Mouse (Mus musculus) heart, adult 8-10 months (tissue): ENCODE results near the gene Aqp9. TPM values are rescaled to one million over a fixed set of nuclear protein-coding genes. Genes with fewer than 3 reads are reported as not detected.

Source experiments
- DNase-seq: peaks from one replicate; pipeline ENCODE4 v3.0.0; 2022; ENCODE audit warnings: low spot score
- total RNA-seq, 4 experiments: library from RNA; stranded (reverse); gene quantifications; 2 replicates each; pipeline ENCODE4 v1.2.4; 2022

Aqp9 gene
- total RNA-seq, 4 experiments from 2014 or later = 1.5 TPM; not detected in 3

GRCm38 (mm10) chr9:71066491-71066890 is 102.0 kb downstream of the Aqp9 start:
- DNase-seq = no peak

- DNase-seq = no peak
Observed at GRCm38 (mm10) chr9:71065343-71065875, 103.1 kb downstream of the Aqp9 start.

GRCm38 (mm10) chr9:71064291-71064840 is 104.1 kb downstream of the Aqp9 start:
- no peak for DNase-seq

- DNase-seq = no peak
Observed at GRCm38 (mm10) chr9:71063551-71063950, 104.9 kb downstream of the Aqp9 start.

- no peak for DNase-seq
Observed at GRCm38 (mm10) chr9:71062976-71063375, 105.5 kb downstream of the Aqp9 start.

- no peak for DNase-seq
Observed at GRCm38 (mm10) chr9:71062301-71062700, 106.2 kb downstream of the Aqp9 start.

Other genes with a start within 250 kb of the Aqp9 start
- under 1 TPM in 1 of 4 experiments, not detected in 3; 0.26 TPM for gene Lipc, start 216.5 kb downstream of the Aqp9 start, total RNA-seq
- 1 to 10 TPM; 4.6 to 9.8 (median 6.2) TPM for gene Aldh1a2, start 47.1 kb upstream of the Aqp9 start, total RNA-seq